Mouse (Mus musculus) thymus, adult 2 months (tissue): Measurements from ENCODE around the gene Fkbpl. TPM values are rescaled to one million over a fixed set of nuclear protein-coding genes. Genes with fewer than 3 reads are reported as not detected.

Source experiments
- DNase-seq: peaks from one replicate; pipeline ENCODE4 v3.0.0; 2021
- H3K27ac ChIP-seq: fragments of 200-500 bp; 2 replicates; pipeline ENCODE4 v1.5.1; 2012; ENCODE audit warnings: low read length, control low read depth; ENCODE audit not compliant: control insufficient read depth, insufficient read depth
- H3K27me3 ChIP-seq: fragments of 200-500 bp; 2 replicates; pipeline ENCODE4 v1.6.1; 2012; ENCODE audit warnings: mild to moderate bottlenecking, low read length, moderate library complexity, mixed read lengths; ENCODE audit not compliant: control insufficient read depth, insufficient read depth
- H3K36me3 ChIP-seq: fragments of 200-500 bp; 2 replicates; pipeline ENCODE4 v1.6.1; 2012; ENCODE audit warnings: mild to moderate bottlenecking, low read length, moderate library complexity; ENCODE audit not compliant: control insufficient read depth, insufficient read depth
- H3K4me1 ChIP-seq: fragments of 200-500 bp; replicated peaks from 2 replicates; pipeline ENCODE4 v1.6.1; 2012; ENCODE audit warnings: low read length; ENCODE audit not compliant: control insufficient read depth, insufficient read depth
- H3K4me3 ChIP-seq: fragments of 200-500 bp; 2 replicates; pipeline ENCODE4 v1.5.1; 2012; ENCODE audit warnings: mild to moderate bottlenecking, low read length, control low read depth, moderate library complexity; ENCODE audit not compliant: control insufficient read depth, insufficient read depth
- CTCF ChIP-seq: fragments of 200-500 bp; IDR thresholded peaks from 2 replicates; pipeline ENCODE4 v1.5.1; 2012; ENCODE audit warnings: mild to moderate bottlenecking, control low read depth, low read length, moderate library complexity, borderline replicate concordance; ENCODE audit not compliant: control insufficient read depth, poor library complexity, insufficient read depth; ENCODE audit errors: extremely low read depth
- POLR2A ChIP-seq: fragments of 200-500 bp; IDR thresholded peaks from 2 replicates; pipeline ENCODE4 v1.6.1; 2012; ENCODE audit warnings: mild to moderate bottlenecking, low read length, control low read depth, moderate library complexity; ENCODE audit not compliant: control insufficient read depth, poor library complexity, insufficient read depth; ENCODE audit errors: extremely low read depth
- WGBS: fragments of 180-500 bp; shearing (Covaris S2); methylation state at CpG from one replicate; pipeline ENCODE4 v1.1.7; 2018; 5-methylcytosine and 5-hydroxymethylcytosine counted together
- polyA plus RNA-seq: library from polyadenylated mRNA; depleted of rRNA; stranded (reverse); fragments of >200 nt; gene quantifications from 2 replicates; pipeline ENCODE4 v1.2.3, GENCODE M21; 2012

Fkbpl gene
- polyA plus RNA-seq, 1 experiment: 3.4 TPM

DNA sequence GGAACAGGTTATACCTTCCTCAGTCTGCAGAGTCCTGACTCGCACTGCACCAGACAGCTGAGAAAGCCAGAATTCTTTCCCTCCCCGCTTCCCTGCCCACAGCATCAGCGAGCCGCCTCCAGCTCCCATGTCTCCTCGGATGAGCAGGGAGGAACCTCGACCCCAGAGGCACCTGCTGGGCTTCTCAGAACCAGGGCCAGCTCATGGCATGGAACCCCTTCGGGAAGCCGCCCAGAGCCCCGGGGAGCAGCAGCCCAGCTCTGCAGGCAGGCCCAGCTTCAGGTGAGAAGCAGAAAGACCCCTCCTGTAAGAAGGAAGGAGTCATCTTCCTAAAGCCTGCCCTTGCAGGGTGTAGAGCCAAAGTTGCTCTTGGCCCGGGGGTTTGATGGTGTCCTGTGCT, 8.0 kb downstream of the Fkbpl start:
- no peaks in the 10 kb centered on the region for H3K36me3 ChIP-seq
- 97% methylated on average over 10 of the region's 10 CpGs for WGBS
- DNase-seq: no peak
- no peak overlapping the region for H3K4me3 ChIP-seq
- no peak overlapping the region for H3K27ac ChIP-seq
- H3K27me3 ChIP-seq: no peaks in the 10 kb centered on the region
- no peak for TF ChIP-seq CTCF
- H3K4me1 ChIP-seq: peaks cover 7% of the 10 kb centered on the region

DNA sequence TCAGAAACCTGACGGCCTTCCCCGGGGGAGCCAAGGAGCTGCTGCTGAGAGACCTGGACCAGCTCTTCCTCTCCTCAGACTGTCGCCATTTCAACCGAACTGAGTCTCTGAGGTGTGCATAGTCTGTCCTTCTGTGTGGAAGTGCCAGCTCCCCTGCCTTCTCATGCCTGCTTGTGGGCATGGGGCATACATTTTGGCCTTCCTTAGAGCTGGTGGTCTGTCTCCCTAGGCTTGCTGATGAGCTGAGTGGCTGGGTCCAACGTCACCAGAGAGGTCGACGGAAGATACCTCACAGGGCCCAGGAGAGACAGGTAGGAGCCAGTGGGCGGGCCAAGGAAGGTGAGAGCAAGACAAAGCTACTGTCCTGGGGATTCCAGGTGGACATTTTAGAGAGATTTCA, 8.4 kb downstream of the Fkbpl start:
- Histone ChIP-seq H3K4me3 (no peak overlapping the region), H3K4me1 (0 out of 2 replicates have a peak, but pooled peaks cover 3% of the 10 kb centered on the region), H3K27me3 (no peaks in the 10 kb centered on the region), H3K27ac (no peak overlapping the region), H3K36me3 (no peaks in the 10 kb centered on the region)
- no peak for DNase-seq
- 93% methylated on average over 8 of the region's 8 CpGs for WGBS
- TF ChIP-seq POLR2A (no peak), CTCF (no peak)

DNA sequence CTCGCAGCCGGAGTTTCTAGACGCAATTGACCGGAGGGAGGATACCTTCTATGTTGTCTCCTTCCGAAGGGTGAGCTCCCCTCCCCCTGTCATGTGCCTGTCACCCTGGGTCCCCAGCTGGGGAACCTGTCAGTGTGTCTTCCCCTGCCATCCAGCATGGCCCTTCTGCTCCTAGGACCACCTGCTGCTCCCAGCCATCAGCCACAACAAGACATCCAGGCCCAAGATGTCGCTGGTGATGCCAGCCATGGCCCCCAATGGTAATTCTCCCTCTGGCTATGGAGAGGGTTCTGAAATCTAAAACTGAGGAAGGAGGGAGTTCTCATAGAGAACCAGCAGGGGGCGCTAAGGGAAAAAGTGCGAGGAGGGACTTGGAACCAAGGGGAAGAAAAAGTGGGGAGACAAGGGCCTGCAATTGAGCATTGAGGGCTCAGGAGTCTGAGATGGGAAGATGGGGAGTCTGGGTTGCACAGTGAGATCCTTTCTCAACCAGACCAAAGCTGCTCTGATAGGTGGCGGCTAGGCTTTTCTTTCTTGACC, 9.3 kb downstream of the Fkbpl start:
- Histone ChIP-seq H3K27ac (no peak overlapping the region), H3K4me1 (no peaks in the 10 kb centered on the region), H3K4me3 (no peak overlapping the region), H3K36me3 (no peaks in the 10 kb centered on the region), H3K27me3 (no peaks in the 10 kb centered on the region)
- peak; percentile 51 for DNase-seq
- TF ChIP-seq POLR2A (no peak), CTCF (peak; percentile 62; the same call in 1 of the 2 replicates)
- 69% methylated on average over 9 of the region's 9 CpGs for WGBS

GRCm38 (mm10) chr17:34654392-34654791, 9.8 kb downstream of the Fkbpl start:
- DNase-seq: no peak
- no peak overlapping the region for H3K27ac ChIP-seq
- no peaks in the 10 kb centered on the region for H3K4me1 ChIP-seq
- peaks cover 3% of the 10 kb centered on the region; the same call in 1 of the 2 replicates for H3K27me3 ChIP-seq
- TF ChIP-seq CTCF: no peak
- TF ChIP-seq POLR2A: no peak
- WGBS: 97% methylated on average over 13 of the region's 13 CpGs
- no peaks in the 10 kb centered on the region for H3K36me3 ChIP-seq
- H3K4me3 ChIP-seq: no peak overlapping the region

DNA sequence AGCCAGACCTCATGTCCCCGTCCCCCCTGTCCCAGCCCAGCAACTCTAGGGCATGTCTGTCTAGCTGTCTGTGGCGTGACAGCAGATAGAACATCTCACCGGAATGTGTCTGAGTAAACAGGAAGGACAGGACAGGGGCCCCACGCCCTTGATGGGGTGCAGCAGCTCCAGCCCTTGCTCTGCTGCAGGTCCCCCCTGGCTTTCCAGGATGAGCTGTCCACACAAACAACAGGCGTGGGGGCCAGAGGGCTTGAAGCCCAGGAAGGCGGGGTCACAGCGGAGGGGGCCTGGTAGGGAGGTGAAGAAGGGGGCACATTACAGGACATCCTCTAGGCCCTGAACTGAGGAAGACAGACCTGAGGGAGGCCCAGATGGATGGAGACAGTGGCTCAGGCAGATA, 10.6 kb downstream of the Fkbpl start:
- Histone ChIP-seq H3K4me1 (no peaks in the 10 kb centered on the region), H3K27me3 (peaks cover 4% of the 10 kb centered on the region; the same call in 1 of the 2 replicates), H3K4me3 (no peak overlapping the region), H3K36me3 (no peaks in the 10 kb centered on the region), H3K27ac (no peak overlapping the region)
- TF ChIP-seq POLR2A: no peak
- TF ChIP-seq CTCF: no peak
- no peak for DNase-seq
- WGBS: 98% methylated on average over 7 of the region's 7 CpGs

- Histone ChIP-seq H3K27ac (no peak overlapping the region), H3K27me3 (peaks cover 4% of the 10 kb centered on the region; the same call in 1 of the 2 replicates), H3K4me1 (no peaks in the 10 kb centered on the region), H3K4me3 (no peak overlapping the region), H3K36me3 (no peaks in the 10 kb centered on the region)
- TF ChIP-seq POLR2A (no peak), CTCF (no peak)
- WGBS: 84% methylated on average over 4 of the region's 4 CpGs
- DNase-seq: no peak
Measured at GRCm38 (mm10) chr17:34655581-34655991, 11.0 kb downstream of the Fkbpl start.

GRCm38 (mm10) chr17:34656666-34657065, 12.1 kb downstream of the Fkbpl start:
- Histone ChIP-seq H3K4me1 (no peaks in the 10 kb centered on the region), H3K27ac (no peak overlapping the region), H3K4me3 (no peak overlapping the region), H3K36me3 (no peaks in the 10 kb centered on the region), H3K27me3 (peaks cover 4% of the 10 kb centered on the region; the same call in 1 of the 2 replicates)
- 70% methylated on average over 8 of the region's 8 CpGs for WGBS
- no peak for DNase-seq
- no peak for TF ChIP-seq POLR2A
- no peak for TF ChIP-seq CTCF
